Mouse (Mus musculus) liver, adult 2 months (tissue): Measurements from ENCODE around the gene Helb. TPM values are rescaled to one million over a fixed set of nuclear protein-coding genes. Genes with fewer than 3 reads are reported as not detected.
"Not testable (repeated sequence)": the region's sequence is repeated elsewhere in the genome, so short reads cannot be mapped to it uniquely, and the experiment has no call there.

Source experiments
- DNase-seq: peaks from one replicate; pipeline ENCODE4 v3.0.0-alpha.2; 2011; ENCODE audit warnings: low read depth, low spot score; ENCODE audit errors: extremely low read depth
- H3K27ac ChIP-seq: fragments of 200-500 bp; replicated peaks from 2 replicates; pipeline ENCODE4 v1.5.1; 2012; ENCODE audit warnings: low read depth, mild to moderate bottlenecking, control low read depth, inconsistent platforms, low read length; ENCODE audit not compliant: insufficient read depth
- H3K27me3 ChIP-seq: fragments of 200-500 bp; 2 replicates; pipeline ENCODE4 v1.6.1; 2012; ENCODE audit warnings: mild to moderate bottlenecking, moderate library complexity, low read length, inconsistent platforms; ENCODE audit not compliant: control insufficient read depth, insufficient read depth
- H3K36me3 ChIP-seq: fragments of 200-500 bp; 2 replicates; pipeline ENCODE4 v1.6.1; 2012; ENCODE audit warnings: low read length, inconsistent platforms; ENCODE audit not compliant: control insufficient read depth, insufficient read depth
- H3K4me1 ChIP-seq: fragments of 200-500 bp; 2 replicates; pipeline ENCODE4 v1.6.1; 2011; ENCODE audit warnings: low read length; ENCODE audit not compliant: control insufficient read depth, insufficient read depth
- H3K4me3 ChIP-seq: fragments of 200-500 bp; 2 replicates; pipeline ENCODE4 v1.5.1; 2011; ENCODE audit warnings: low read depth, mild to moderate bottlenecking, control low read depth, low read length, moderate library complexity; ENCODE audit not compliant: insufficient read depth
- H3K79me2 ChIP-seq: fragments of 200-500 bp; 2 replicates; pipeline ENCODE4 v1.6.1; 2012; ENCODE audit warnings: inconsistent platforms, mild to moderate bottlenecking, low read length, moderate library complexity; ENCODE audit not compliant: control insufficient read depth, insufficient read depth
- H3K9ac ChIP-seq: fragments of 200-500 bp; 2 replicates; pipeline ENCODE4 v1.6.1; 2012; ENCODE audit warnings: low read depth, mild to moderate bottlenecking, control low read depth, inconsistent platforms, low read length
- CTCF ChIP-seq: fragments of 200-500 bp; IDR thresholded peaks from 2 replicates; pipeline ENCODE4 v1.5.1; 2011; ENCODE audit warnings: low read depth, low read length, control low read depth
- POLR2A ChIP-seq: fragments of 200-500 bp; IDR thresholded peaks from 2 replicates; pipeline ENCODE4 v1.6.1; 2011; ENCODE audit warnings: low read length, control low read depth; ENCODE audit not compliant: insufficient read depth; ENCODE audit errors: extremely low read depth
- WGBS: fragments of 180-500 bp; shearing (Covaris S2); methylation state at CpG from one replicate; pipeline ENCODE4 v1.1.7; 2018; 5-methylcytosine and 5-hydroxymethylcytosine counted together
- polyA plus RNA-seq: library from polyadenylated mRNA; depleted of rRNA; stranded (reverse); fragments of >200 nt; gene quantifications from 2 replicates; pipeline ENCODE4 v1.2.3, GENCODE M21; 2012
- total RNA-seq: library from RNA; depleted of rRNA; stranded (reverse); fragments of >200 nt; gene quantifications from 2 replicates; pipeline ENCODE4 v1.2.3, GENCODE M21; 2014

The Helb gene
- total and polyA plus RNA-seq, 2 experiments, result 5.2 to 7.7 TPM

DNA sequence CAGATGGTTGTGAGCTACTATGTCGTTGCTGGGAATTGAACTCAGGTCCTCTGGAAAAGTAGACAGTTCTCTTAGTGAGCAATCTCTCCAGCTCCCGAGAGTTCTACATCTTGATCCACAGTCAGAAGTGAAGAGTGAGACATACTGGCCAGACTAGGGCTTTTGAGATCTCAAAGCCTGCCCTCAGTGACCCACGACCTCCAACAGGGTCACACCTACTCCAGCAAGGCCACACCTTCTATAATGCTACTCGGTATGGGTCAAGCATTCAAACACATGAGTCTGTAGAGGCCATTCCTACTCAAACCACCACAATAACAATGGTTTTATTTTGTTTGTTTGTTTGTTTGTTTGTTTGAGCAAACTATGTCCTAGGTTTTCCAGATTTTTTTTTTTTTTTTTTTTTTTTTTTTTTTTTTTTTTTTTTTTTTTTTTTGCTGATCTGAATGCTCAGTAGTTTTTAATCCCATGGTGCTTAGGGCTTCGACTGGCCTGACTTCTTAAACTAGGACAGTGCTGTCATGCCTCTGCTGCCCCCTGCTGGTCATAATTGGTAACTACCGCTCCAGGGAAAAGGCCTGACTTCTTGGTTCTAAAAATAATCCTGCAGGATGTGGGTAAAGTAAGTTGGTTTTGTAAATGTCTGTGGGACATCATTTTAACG lies 12.1 kb upstream of the Helb start:
- H3K4me3 ChIP-seq, result no peak overlapping the region
- no peaks in the 10 kb centered on the region for H3K36me3 ChIP-seq
- no peaks in the 10 kb centered on the region for H3K27me3 ChIP-seq
- H3K4me1 ChIP-seq, result no peaks in the 10 kb centered on the region
- no peak for TF ChIP-seq POLR2A
- TF ChIP-seq CTCF, result peak; percentile 80
- no peak overlapping the region for H3K27ac ChIP-seq
- peak; percentile 63 for DNase-seq
- no peaks in the 10 kb centered on the region for H3K79me2 ChIP-seq
- H3K9ac ChIP-seq, result no peak overlapping the region
- WGBS, result 51% methylated on average over 7 of the region's 7 CpGs

DNA sequence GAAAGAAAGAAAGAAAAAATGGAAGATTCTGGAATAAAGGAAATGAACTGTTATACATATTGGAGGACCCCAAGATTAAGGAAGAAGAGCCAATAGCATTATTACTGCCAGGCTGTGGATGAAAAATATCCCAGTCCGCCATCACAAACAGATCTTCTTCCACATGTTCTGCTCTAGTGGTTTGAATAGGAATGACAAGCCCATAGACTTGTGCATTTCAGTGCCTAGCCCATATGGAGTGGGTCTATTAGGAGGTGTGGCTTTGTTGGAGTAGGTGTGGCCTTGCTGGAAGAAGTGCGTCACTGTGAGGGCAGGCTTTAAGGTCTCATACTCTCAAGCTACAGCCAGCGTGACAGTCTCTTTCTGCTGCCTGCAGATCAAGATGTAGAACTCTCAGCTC lies 10.9 kb upstream of the Helb start:
- TF ChIP-seq POLR2A, result no peak
- no peak for TF ChIP-seq CTCF
- DNase-seq, result no peak
- 91% methylated on average over 3 of the region's 3 CpGs for WGBS
- no peak overlapping the region for H3K4me3 ChIP-seq
- H3K27ac ChIP-seq, result no peak overlapping the region
- H3K36me3 ChIP-seq, result no peaks in the 10 kb centered on the region
- no peaks in the 10 kb centered on the region for H3K27me3 ChIP-seq
- no peaks in the 10 kb centered on the region for H3K79me2 ChIP-seq
- no peaks in the 10 kb centered on the region for H3K4me1 ChIP-seq
- H3K9ac ChIP-seq, result no peak overlapping the region

DNA sequence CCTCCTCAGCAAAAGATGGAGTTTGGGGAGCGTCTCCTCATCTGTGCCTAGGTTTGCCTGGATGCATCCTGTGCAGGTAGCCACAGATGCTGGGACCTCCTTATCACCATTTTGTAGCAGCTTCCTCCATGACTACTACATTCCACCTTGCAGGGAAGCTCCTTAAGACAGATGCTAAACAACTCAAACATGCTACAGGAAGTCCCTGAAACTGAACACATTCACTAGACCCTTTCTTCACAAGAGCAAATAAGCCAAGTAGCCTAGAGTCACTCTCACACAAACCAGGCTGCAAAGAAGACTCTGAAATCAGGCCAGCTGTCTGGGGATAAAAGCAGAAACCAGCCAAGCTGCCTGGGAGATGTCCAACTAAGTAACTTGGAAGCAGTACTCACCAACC lies 2.5 kb upstream of the Helb start:
- TF ChIP-seq CTCF (no peak), POLR2A (no peak)
- Histone ChIP-seq H3K27ac (no peak overlapping the region), H3K27me3 (no peaks in the 10 kb centered on the region), H3K79me2 (peaks cover 6% of the 10 kb centered on the region; the same call in 1 of the 2 replicates), H3K9ac (no peak overlapping the region), H3K4me3 (no peak overlapping the region), H3K36me3 (peaks cover 6% of the 10 kb centered on the region), H3K4me1 (peaks cover 5% of the 10 kb centered on the region; the same call in 1 of the 2 replicates)
- DNase-seq, result peak; percentile 4
- 98% methylated on average over 1 of the region's 1 CpGs for WGBS

DNA sequence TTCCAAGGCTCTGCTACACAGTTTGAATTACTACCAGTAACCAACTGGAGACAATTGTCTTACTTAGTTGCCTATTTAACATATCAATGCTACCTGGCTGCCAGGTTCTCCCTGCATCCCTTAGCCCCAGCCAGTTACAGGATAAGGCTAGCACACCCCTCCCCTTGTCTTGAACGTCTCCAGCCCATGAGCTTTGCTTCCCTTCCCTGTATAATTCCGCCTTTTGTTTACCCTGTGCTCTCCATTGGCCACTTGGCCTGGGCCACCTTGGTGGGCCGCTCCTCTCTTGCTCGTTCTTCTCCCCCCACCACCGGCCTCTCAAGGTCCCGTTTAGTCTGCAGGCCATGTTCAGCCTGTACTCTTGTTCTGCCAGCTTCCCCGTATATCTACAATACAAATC lies 1.7 kb upstream of the Helb start:
- H3K27ac ChIP-seq, result no peak overlapping the region

DNA sequence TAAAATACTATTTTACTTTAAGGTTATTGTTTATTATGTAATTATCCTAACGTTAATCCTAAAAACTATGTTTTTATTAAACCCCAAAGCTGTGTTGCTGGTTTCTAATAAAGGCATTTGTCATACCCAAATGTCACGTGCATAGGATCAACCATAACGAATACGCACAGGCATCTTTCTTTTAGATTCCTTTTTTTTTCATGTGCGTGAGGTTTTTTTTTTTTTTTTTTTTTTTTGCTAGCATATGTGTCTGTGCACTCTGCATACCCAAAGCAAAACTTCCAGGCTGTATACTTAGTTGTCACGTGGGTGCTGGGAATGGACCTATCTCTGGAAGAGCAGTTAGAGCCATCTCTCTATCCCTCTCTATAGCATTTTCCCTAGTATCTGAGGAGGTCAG lies 1.2 kb upstream of the Helb start:
- H3K27me3 ChIP-seq, result no peaks in the 10 kb centered on the region
- H3K79me2 ChIP-seq, result peaks cover 6% of the 10 kb centered on the region; the same call in 1 of the 2 replicates
- peaks cover 14% of the 10 kb centered on the region for H3K36me3 ChIP-seq
- no peak overlapping the region for H3K4me3 ChIP-seq
- H3K27ac ChIP-seq, result no peak overlapping the region
- H3K9ac ChIP-seq, result no peak overlapping the region
- peaks cover 5% of the 10 kb centered on the region; the same call in 1 of the 2 replicates for H3K4me1 ChIP-seq
- no peak for TF ChIP-seq POLR2A
- TF ChIP-seq CTCF, result no peak
- no peak for DNase-seq
- 93% methylated on average over 6 of the region's 6 CpGs for WGBS

More for the DNA sequence above, 1.7 kb upstream of the Helb start:
- Histone ChIP-seq H3K4me3 (no peak overlapping the region), H3K4me1 (peaks cover 5% of the 10 kb centered on the region; the same call in 1 of the 2 replicates), H3K9ac (no peak overlapping the region), H3K36me3 (peaks cover 10% of the 10 kb centered on the region), H3K27me3 (no peaks in the 10 kb centered on the region), H3K79me2 (peaks cover 6% of the 10 kb centered on the region; the same call in 1 of the 2 replicates)
- no peak for DNase-seq
- 77% methylated on average over 7 of the region's 7 CpGs for WGBS
- TF ChIP-seq CTCF, result no peak
- TF ChIP-seq POLR2A, result no peak

DNA sequence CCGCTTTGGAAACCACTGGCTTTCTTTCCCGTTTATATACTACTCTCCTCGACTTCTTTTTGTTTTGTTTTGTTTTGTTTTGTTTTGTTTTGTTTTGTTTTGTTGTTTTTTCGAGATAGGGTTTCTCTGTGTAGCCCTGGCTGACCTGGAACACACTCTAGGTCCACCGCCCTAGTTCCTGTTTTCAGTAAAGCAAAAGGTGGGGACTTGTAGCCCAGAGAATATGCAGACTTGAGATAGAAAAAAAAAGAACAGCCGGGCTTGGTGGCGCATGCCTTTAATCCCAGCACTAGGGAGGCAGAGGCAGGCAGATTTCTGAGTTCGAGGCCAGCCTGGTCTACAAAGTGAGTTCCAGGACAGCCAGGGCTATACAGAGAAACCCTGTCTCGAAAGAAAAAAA lies 695 bp upstream of the Helb start:
- not testable (repeated sequence) for H3K27ac ChIP-seq, DNase-seq, H3K27me3 ChIP-seq, H3K9ac ChIP-seq, H3K4me3 ChIP-seq, H3K79me2 ChIP-seq, H3K4me1 ChIP-seq
- 57% methylated on average over 9 of the region's 9 CpGs for WGBS
- H3K36me3 ChIP-seq, result peaks cover 16% of the 10 kb centered on the region
